Mouse (Mus musculus) heart, adult 11 months (tissue): ENCODE results near the gene Adgrl3.

Experiments
- DNase-seq: peaks from one replicate; pipeline ENCODE4 v3.0.0; 2022

The Adgrl3 gene

GRCm38 (mm10) chr5:81077031-81077430, 57.1 kb downstream of the Adgrl3 start:
- no peak for DNase-seq

GRCm38 (mm10) chr5:81077990-81078389, 58.1 kb downstream of the Adgrl3 start:
- no peak for DNase-seq

DNA sequence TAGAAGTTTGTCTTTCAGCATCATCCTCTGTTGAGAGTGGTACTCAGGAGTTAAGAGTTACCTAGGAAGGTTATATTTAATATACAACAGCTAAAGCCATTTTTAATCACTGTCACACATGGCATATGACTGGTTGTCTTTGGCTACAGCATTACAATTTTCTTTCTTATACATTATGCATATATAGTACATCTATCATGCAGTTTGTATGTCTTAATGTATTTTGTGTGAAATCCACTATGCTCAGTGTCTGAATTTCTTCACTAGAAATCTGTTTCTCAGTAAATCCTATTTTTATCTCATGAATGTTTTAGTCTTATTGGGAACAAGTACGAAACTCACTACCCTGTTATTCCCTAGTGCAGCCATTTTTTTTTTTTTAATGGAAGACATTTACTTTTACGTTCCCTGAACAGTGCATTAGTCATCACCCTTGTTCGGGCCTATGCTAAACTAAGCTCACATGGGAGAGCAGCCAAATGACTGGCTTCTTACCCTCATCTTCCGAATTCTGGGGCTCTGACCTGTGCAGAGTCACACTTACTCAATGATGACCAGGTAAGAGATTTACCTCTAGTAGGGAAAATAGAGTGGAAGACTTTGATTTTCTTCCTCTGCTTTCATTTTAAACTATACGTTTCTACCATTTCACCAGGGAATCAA, 63.9 kb downstream of the Adgrl3 start:
- DNase-seq = no peak

DNA sequence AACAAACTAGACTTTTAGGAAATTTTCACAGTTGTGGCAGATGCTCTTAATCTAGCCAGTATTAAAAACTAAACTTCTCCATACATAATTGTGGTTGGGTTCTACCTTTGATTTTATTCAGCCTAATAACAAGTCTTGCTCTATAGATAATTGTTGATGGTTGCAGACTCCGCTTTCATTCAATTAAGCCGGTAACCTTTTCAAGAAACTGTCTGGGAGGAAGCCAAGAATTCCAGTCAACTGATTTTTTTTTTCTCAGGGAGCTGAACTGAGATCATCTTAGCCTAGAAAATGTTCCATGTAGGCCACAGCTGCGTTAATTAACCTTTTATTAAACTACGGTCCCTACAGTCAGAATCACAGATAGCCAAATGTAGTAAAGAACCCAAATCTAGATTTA, 65.2 kb downstream of the Adgrl3 start:
- no peak for DNase-seq

GRCm38 (mm10) chr5:81088667-81089066, 68.7 kb downstream of the Adgrl3 start:
- no peak for DNase-seq

DNA sequence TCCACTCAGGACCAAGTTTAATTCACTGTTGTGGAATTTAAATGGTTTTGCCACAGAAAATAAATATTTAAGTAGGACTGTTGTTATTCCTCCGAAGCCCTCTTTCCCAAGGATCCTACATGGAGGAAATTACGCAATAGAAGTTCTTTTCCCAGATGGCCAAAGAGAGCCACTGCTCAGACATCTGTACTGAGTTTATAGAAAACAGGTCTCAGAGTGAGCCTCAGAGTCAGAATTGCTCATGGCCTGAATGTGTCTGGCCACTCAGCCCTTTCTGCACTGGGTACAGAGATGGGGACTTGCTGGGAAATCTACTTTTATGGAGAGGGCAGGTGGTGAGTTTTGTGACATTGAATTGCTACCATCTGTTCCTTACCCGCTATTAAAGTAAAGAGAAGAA, 74.7 kb downstream of the Adgrl3 start:
- peak; percentile 90 for DNase-seq

DNA sequence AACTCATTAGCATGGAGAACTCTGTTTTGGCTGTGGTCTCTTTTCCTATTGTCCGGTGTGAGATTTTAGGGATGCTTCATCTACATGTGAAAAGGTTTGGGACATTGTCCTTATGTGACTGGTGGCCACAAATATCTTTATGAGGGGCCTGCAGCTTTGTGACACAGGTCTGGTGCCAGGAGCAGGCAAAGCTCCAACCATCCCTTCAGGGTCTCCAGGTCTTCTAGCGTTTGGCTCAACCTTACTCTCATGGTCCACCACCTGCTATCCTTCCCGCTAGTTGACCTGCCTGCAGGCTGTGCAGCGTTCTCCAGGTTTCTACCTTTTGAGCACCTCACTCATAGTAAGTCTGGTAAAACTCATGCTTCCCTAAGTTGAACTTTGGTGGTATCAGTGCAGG, 77.2 kb downstream of the Adgrl3 start:
- no peak for DNase-seq

- DNase-seq = no peak
Measured at GRCm38 (mm10) chr5:81107431-81107830, 87.5 kb downstream of the Adgrl3 start.

- no peak for DNase-seq
Measured at GRCm38 (mm10) chr5:81124483-81124882, 104.5 kb downstream of the Adgrl3 start.

GRCm38 (mm10) chr5:81127639-81128038, 107.7 kb downstream of the Adgrl3 start:
- DNase-seq = no peak

DNA sequence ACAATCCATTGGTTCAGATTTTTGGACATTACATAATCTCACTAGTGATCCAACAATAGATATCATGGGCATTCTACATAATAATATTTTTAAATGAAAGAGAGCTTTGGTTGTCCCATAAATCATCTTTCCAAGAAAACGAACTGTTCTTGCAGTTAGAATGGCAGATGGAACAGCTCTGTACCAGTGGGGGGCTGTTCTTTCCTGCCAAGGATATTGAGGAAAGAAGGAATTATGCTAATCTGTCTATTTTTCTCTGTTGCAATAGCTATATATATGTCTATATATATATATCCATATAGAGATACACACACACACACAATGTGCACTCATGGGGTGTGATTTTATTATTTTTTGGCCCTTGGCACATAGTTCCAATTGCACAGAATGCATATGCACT, 116.5 kb downstream of the Adgrl3 start:
- DNase-seq = no peak

GRCm38 (mm10) chr5:81155791-81156190, 135.9 kb downstream of the Adgrl3 start:
- DNase-seq = no peak

DNA sequence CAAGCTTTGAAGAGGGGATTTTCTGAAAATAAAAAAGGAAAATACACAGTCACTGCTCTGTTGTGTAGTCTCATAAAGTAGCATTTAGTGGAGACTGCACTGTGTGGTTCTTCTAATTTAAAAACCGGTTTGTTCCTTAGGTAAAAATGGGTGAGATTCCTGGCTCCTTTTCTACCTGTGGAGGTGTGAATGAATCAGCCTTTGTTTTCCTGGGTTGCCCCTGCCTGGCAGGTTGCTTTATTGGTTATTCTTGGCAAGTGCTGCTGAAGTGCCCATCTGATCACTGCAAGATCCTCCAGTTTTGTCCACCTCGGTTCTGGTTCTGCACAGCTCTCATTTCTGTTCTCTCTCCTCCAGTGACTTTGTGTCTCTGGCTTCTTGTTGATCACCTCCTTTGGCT, 136.3 kb downstream of the Adgrl3 start:
- no peak for DNase-seq

- DNase-seq = no peak
Measured at GRCm38 (mm10) chr5:81156796-81157195, 136.9 kb downstream of the Adgrl3 start.

GRCm38 (mm10) chr5:81159013-81159412, 139.1 kb downstream of the Adgrl3 start:
- DNase-seq = no peak

DNA sequence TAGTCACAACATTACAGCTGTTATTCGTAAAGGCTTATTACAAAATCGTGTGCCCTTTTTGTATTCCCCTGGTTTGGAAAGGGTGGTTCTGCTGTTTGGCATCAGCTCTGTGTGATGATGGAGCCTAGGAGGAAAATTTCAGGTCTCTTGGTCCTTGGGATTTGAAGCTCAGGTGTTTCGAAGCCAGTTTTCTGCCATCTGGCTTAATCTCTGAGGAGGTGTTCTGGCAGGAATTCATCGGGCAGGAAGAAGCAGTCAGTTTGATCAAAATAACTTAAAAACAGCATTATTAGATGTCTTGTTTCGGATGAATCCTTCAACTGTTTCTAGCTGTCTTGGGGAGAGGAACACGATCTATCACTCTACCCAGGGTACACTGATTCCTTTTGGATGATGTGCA, 140.5 kb downstream of the Adgrl3 start:
- DNase-seq = no peak

DNA sequence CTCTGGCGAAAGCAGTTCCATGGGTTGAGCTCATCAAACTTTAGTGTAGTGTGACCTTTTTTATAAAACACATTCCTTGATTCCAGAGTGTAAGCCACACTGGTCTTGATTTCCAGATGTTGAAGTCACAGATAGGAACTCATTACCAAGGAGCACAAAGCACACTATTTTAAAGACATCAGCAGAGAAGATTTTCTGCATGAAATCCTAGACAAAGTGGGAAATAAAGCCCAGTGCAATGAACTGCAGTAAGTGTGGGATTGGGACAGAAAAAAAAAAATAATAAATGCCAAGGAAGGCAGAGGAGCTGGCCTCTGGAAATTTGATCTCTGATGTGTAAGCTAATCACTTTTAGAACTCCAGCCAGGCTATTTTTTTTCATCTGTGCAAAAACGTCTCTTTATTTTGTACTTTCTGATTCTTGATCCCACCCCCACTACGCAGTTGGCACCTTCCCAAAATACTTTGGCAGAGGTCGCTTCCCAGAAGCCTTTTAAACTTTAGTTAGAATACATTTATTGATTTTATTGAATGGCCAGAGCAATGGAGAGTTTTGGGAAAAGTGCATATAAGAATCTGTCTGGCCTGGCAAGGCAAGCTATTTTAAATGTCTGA, 169.0 kb downstream of the Adgrl3 start:
- DNase-seq = no peak

DNA sequence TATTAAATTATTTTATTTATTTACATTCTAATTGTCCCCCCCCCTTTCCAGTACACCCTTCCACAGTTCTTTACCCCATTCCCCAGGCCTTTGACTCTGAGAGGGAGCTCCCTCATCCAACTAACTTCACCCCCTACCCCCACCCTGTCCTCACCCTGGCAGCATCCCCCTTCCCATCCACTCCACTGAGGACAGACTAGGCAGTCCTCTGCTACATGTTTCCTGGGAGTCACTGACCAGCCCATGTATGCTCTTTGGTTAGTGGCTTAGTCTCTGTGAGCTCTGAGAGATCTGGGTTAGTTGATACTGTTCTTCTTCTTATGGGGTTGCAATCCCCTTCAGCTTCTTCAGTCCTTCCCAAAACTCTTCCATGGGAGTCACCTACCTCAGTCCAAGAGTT, 180.4 kb downstream of the Adgrl3 start:
- DNase-seq = no peak

DNA sequence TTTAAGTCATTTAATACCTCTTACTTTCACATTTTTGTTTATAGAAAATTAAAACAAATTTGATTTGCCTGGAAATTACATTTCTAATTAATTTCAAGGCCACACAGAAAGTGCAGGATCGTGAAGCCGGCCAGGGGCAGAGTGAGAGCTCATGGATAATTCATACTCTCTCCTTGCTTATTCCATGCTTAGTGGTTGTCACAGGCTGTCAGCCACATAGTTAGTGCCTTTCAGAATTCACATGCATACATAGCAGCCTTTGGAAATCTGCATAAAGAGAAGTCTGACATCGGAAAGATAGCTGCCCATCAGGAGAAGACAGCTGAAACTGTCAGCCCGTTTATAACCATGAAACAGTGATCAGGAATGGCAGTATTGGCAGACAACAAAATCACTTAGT, 181.9 kb downstream of the Adgrl3 start:
- no peak for DNase-seq

- no peak for DNase-seq
Measured at GRCm38 (mm10) chr5:81218500-81219057, 198.6 kb downstream of the Adgrl3 start.

- DNase-seq = no peak
Measured at GRCm38 (mm10) chr5:81224465-81224864, 204.5 kb downstream of the Adgrl3 start.

DNA sequence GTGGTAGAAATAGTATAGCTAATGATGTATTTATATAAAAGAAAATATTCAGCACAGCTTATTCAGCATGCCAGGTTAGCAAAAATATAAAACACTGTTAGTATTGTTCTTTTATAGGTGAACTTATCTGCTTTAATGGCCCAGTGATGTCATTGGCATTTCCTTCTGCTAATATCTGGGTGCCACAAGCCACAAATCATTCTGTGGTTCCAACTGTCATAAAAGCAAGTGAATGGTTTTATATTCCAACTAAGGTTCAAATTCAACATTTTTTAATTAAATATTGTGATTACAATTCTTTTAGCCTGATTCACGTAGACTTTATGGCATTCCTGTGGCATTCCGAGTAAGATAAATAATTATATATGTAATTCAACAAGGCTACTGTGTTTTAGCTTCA, 205.5 kb downstream of the Adgrl3 start:
- DNase-seq = no peak

GRCm38 (mm10) chr5:81227256-81227655, 207.3 kb downstream of the Adgrl3 start:
- DNase-seq = no peak

GRCm38 (mm10) chr5:81248724-81249123, 228.8 kb downstream of the Adgrl3 start:
- DNase-seq = no peak

GRCm38 (mm10) chr5:81256091-81256490, 236.2 kb downstream of the Adgrl3 start:
- DNase-seq = no peak
